Mouse (Mus musculus) NIH3T3 (cell line): ENCODE measurements around the gene Xpnpep2.

Experiments
- DNase-seq: peaks from one replicate; pipeline ENCODE4 v3.0.0-alpha.2; 2012; ENCODE audit warnings: low read depth

Xpnpep2 gene

GRCm38 (mm10) chrX:48170368-48170767 lies 61.8 kb downstream of the Xpnpep2 start:
- no peak for DNase-seq

GRCm38 (mm10) chrX:48181844-48182243 lies 73.3 kb downstream of the Xpnpep2 start:
- no peak for DNase-seq

DNA sequence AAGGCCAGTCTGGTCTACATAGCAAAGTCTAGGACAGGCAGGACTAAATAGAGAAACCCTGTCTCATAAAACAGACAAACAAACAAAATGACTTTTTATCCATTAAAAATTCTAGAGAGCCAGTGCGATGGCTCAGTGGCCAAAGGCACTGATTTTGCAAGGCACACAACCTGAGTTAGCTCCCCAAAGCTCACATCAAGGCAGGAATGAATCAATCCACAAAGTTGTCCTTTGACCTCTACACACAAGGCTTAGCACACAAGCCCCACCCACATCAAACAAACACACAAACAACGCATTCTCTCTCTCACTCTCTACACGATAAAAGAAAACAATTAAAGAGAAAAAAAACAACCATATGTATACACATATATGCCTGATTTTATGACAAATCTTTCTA lies 76.2 kb downstream of the Xpnpep2 start:
- DNase-seq, result no peak
